Mouse (Mus musculus): ENCODE data around the gene Tnc. TPM values are rescaled to one million over a fixed set of nuclear protein-coding genes. Genes with fewer than 3 reads are reported as not detected.

Gene Tnc
- polyA plus RNA-seq, 1 experiment from 2014 or later, result 28.1 TPM

GRCm38 (mm10) chr4:64025591-64025990 lies 21.2 kb downstream of the Tnc start:
- no peak overlapping the region for H3K4me2 ChIP-seq
- H3K27me3 ChIP-seq, result no peaks in the 10 kb centered on the region
- H3K4me1 ChIP-seq (replicated peaks), result peaks cover 9% of the 10 kb centered on the region; the same call in 1 of the 2 replicates
- no peak for ATAC-seq (ENCODE audit: insufficient number of reproducible peaks, insufficient read depth, low FRiP score, low TSS enrichment, low read depth)
- H3K9me3 ChIP-seq, result no peaks in the 10 kb centered on the region
- H3K9ac ChIP-seq (replicated peaks), result no peak overlapping the region
- WGBS, result 76% methylated on average over 6 of the region's 6 CpGs
- H3K36me3 ChIP-seq, result no peaks in the 10 kb centered on the region
- no peak overlapping the region for H3K4me3 ChIP-seq (replicated peaks)
- no peak overlapping the region for H3K27ac ChIP-seq

- no peaks in the 10 kb centered on the region for H3K9me3 ChIP-seq
- no peak for ATAC-seq (ENCODE audit: insufficient number of reproducible peaks, insufficient read depth, low FRiP score, low TSS enrichment, low read depth)
- H3K4me2 ChIP-seq, result no peak overlapping the region
- peaks cover 3% of the 10 kb centered on the region; the same call in 1 of the 2 replicates for H3K4me1 ChIP-seq (replicated peaks)
- H3K4me3 ChIP-seq (replicated peaks), result no peak overlapping the region
- peaks cover 4% of the 10 kb centered on the region; the same call in 1 of the 2 replicates for H3K36me3 ChIP-seq
- H3K27me3 ChIP-seq, result no peaks in the 10 kb centered on the region
- no peak overlapping the region for H3K9ac ChIP-seq (replicated peaks)
- 59% methylated on average over 4 of the region's 4 CpGs for WGBS
- H3K27ac ChIP-seq, result no peak overlapping the region
Observed at GRCm38 (mm10) chr4:64024041-64024779, 22.6 kb downstream of the Tnc start.

- ATAC-seq (ENCODE audit: insufficient number of reproducible peaks, insufficient read depth, low FRiP score, low TSS enrichment, low read depth), result no peak
- 88% methylated on average over 10 of the region's 10 CpGs for WGBS
Observed at GRCm38 (mm10) chr4:64020930-64021589, 25.8 kb downstream of the Tnc start.

GRCm38 (mm10) chr4:64020151-64020550 lies 26.7 kb downstream of the Tnc start:
- no peaks in the 10 kb centered on the region for H3K9me3 ChIP-seq
- no peak overlapping the region for H3K27ac ChIP-seq
- H3K9ac ChIP-seq (replicated peaks), result no peak overlapping the region
- no peak for ATAC-seq (ENCODE audit: insufficient number of reproducible peaks, insufficient read depth, low FRiP score, low TSS enrichment, low read depth)
- no peak overlapping the region for H3K4me2 ChIP-seq
- no peaks in the 10 kb centered on the region for H3K4me1 ChIP-seq (replicated peaks)
- peaks cover 16% of the 10 kb centered on the region for H3K36me3 ChIP-seq
- WGBS, result 86% methylated on average over 8 of the region's 8 CpGs
- H3K27me3 ChIP-seq, result no peaks in the 10 kb centered on the region
- H3K4me3 ChIP-seq (replicated peaks), result no peak overlapping the region

More at GRCm38 (mm10) chr4:64020930-64021589, 25.8 kb downstream of the Tnc start:
- H3K9ac ChIP-seq (replicated peaks), result no peak overlapping the region
- H3K9me3 ChIP-seq, result no peaks in the 10 kb centered on the region
- H3K36me3 ChIP-seq, result peaks cover 16% of the 10 kb centered on the region
- H3K4me1 ChIP-seq (replicated peaks), result no peaks in the 10 kb centered on the region
- no peaks in the 10 kb centered on the region for H3K27me3 ChIP-seq
- H3K4me3 ChIP-seq (replicated peaks), result no peak overlapping the region
- no peak overlapping the region for H3K4me2 ChIP-seq
- no peak overlapping the region for H3K27ac ChIP-seq

GRCm38 (mm10) chr4:64011308-64011707 lies 35.5 kb downstream of the Tnc start:
- ATAC-seq (ENCODE audit: insufficient number of reproducible peaks, insufficient read depth, low FRiP score, low TSS enrichment, low read depth), result no peak
- H3K27me3 ChIP-seq, result no peaks in the 10 kb centered on the region
- H3K4me2 ChIP-seq, result no peak overlapping the region
- no peak overlapping the region for H3K9ac ChIP-seq (replicated peaks)
- peaks cover 9% of the 10 kb centered on the region for H3K36me3 ChIP-seq
- H3K4me3 ChIP-seq (replicated peaks), result no peak overlapping the region
- no peaks in the 10 kb centered on the region for H3K9me3 ChIP-seq
- no peak overlapping the region for H3K27ac ChIP-seq
- H3K4me1 ChIP-seq (replicated peaks), result no peaks in the 10 kb centered on the region
- WGBS, result 28% methylated on average over 2 of the region's 2 CpGs

GRCm38 (mm10) chr4:64009936-64010335 lies 36.9 kb downstream of the Tnc start:
- H3K36me3 ChIP-seq, result peaks cover 9% of the 10 kb centered on the region
- no peaks in the 10 kb centered on the region for H3K4me1 ChIP-seq (replicated peaks)
- no peak overlapping the region for H3K27ac ChIP-seq
- 93% methylated on average over 1 of the region's 1 CpGs for WGBS
- H3K4me2 ChIP-seq, result no peak overlapping the region
- H3K27me3 ChIP-seq, result no peaks in the 10 kb centered on the region
- no peak overlapping the region for H3K9ac ChIP-seq (replicated peaks)
- no peaks in the 10 kb centered on the region for H3K9me3 ChIP-seq
- no peak overlapping the region for H3K4me3 ChIP-seq (replicated peaks)
- ATAC-seq (ENCODE audit: insufficient number of reproducible peaks, insufficient read depth, low FRiP score, low TSS enrichment, low read depth), result no peak

GRCm38 (mm10) chr4:64005198-64005597 lies 41.6 kb downstream of the Tnc start:
- Histone ChIP-seq H3K9ac (replicated peaks) (no peak overlapping the region), H3K4me1 (replicated peaks) (no peaks in the 10 kb centered on the region), H3K9me3 (no peaks in the 10 kb centered on the region), H3K4me3 (replicated peaks) (no peak overlapping the region), H3K4me2 (no peak overlapping the region), H3K27ac (no peak overlapping the region), H3K27me3 (no peaks in the 10 kb centered on the region), H3K36me3 (peaks cover 6% of the 10 kb centered on the region)
- 92% methylated on average over 4 of the region's 4 CpGs for WGBS
- no peak for ATAC-seq (ENCODE audit: insufficient number of reproducible peaks, insufficient read depth, low FRiP score, low TSS enrichment, low read depth)

GRCm38 (mm10) chr4:64003677-64004076 lies 43.1 kb downstream of the Tnc start:
- Histone ChIP-seq H3K9ac (replicated peaks) (no peak overlapping the region), H3K4me2 (no peak overlapping the region), H3K4me1 (replicated peaks) (no peaks in the 10 kb centered on the region), H3K4me3 (replicated peaks) (no peak overlapping the region), H3K27ac (no peak overlapping the region), H3K9me3 (no peaks in the 10 kb centered on the region), H3K36me3 (peaks cover 6% of the 10 kb centered on the region), H3K27me3 (no peaks in the 10 kb centered on the region)
- 62% methylated on average over 3 of the region's 3 CpGs for WGBS
- ATAC-seq (ENCODE audit: insufficient number of reproducible peaks, insufficient read depth, low FRiP score, low TSS enrichment, low read depth), result no peak

GRCm38 (mm10) chr4:64002168-64002567 lies 44.6 kb downstream of the Tnc start:
- no peak for ATAC-seq (ENCODE audit: insufficient number of reproducible peaks, insufficient read depth, low FRiP score, low TSS enrichment, low read depth)

GRCm38 (mm10) chr4:64000788-64001187 lies 46.0 kb downstream of the Tnc start:
- no peaks in the 10 kb centered on the region for H3K9me3 ChIP-seq
- no peaks in the 10 kb centered on the region for H3K27me3 ChIP-seq
- H3K36me3 ChIP-seq, result no peaks in the 10 kb centered on the region; the same call in 1 of the 2 replicates
- no peak overlapping the region for H3K27ac ChIP-seq
- ATAC-seq (ENCODE audit: insufficient number of reproducible peaks, insufficient read depth, low FRiP score, low TSS enrichment, low read depth), result no peak
- H3K4me3 ChIP-seq (replicated peaks), result no peak overlapping the region
- H3K4me2 ChIP-seq, result no peak overlapping the region
- WGBS, result 82% methylated on average over 3 of the region's 3 CpGs
- no peaks in the 10 kb centered on the region for H3K4me1 ChIP-seq (replicated peaks)
- no peak overlapping the region for H3K9ac ChIP-seq (replicated peaks)

More at GRCm38 (mm10) chr4:64002168-64002567, 44.6 kb downstream of the Tnc start:
- Histone ChIP-seq H3K36me3 (no peaks in the 10 kb centered on the region; the same call in 1 of the 2 replicates), H3K4me2 (no peak overlapping the region), H3K9ac (replicated peaks) (no peak overlapping the region), H3K27ac (no peak overlapping the region), H3K4me3 (replicated peaks) (no peak overlapping the region), H3K27me3 (no peaks in the 10 kb centered on the region), H3K9me3 (no peaks in the 10 kb centered on the region), H3K4me1 (replicated peaks) (no peaks in the 10 kb centered on the region)
- 78% methylated on average over 2 of the region's 2 CpGs for WGBS

- Histone ChIP-seq H3K4me2 (no peak overlapping the region), H3K36me3 (peaks cover 2% of the 10 kb centered on the region; the same call in 1 of the 2 replicates), H3K4me1 (replicated peaks) (no peaks in the 10 kb centered on the region), H3K27ac (no peak overlapping the region), H3K4me3 (replicated peaks) (no peak overlapping the region), H3K9me3 (no peaks in the 10 kb centered on the region), H3K27me3 (no peaks in the 10 kb centered on the region), H3K9ac (replicated peaks) (no peak overlapping the region)
- ATAC-seq (ENCODE audit: insufficient number of reproducible peaks, insufficient read depth, low FRiP score, low TSS enrichment, low read depth), result no peak
- 92% methylated on average over 4 of the region's 4 CpGs for WGBS
Observed at GRCm38 (mm10) chr4:64000293-64000692, 46.5 kb downstream of the Tnc start.

All from limb, embryonic 12.5 days (tissue).